Mouse (Mus musculus) limb, embryonic 12.5 days (tissue): ENCODE data around the gene Tmem132d. TPM values are rescaled to one million over a fixed set of nuclear protein-coding genes. Genes with fewer than 3 reads are reported as not detected.
"Not testable (repeated sequence)": the region's sequence is repeated elsewhere in the genome, so short reads cannot be mapped to it uniquely, and the experiment has no call there.

Experiments
- ATAC-seq: fragments of 200-750 bp; cut with Nextera tagmentation; 2 replicates; pipeline ENCODE4 v1.8.0; 2017; ENCODE audit warnings: low read depth, moderate TSS enrichment; ENCODE audit not compliant: insufficient number of reproducible peaks, insufficient read depth, low FRiP score, low TSS enrichment
- H3K27ac ChIP-seq: fragments of 300-500 bp; sonication (generic); 2 replicates; pipeline ENCODE4 v1.5.1; 2016; ENCODE audit warnings: mild to moderate bottlenecking, moderate library complexity
- H3K27me3 ChIP-seq: fragments of 300-500 bp; sonication (generic); 2 replicates; pipeline ENCODE4 v1.6.1; 2016; ENCODE audit warnings: mild to moderate bottlenecking, moderate library complexity
- H3K36me3 ChIP-seq: fragments of 300-500 bp; sonication (generic); 2 replicates; pipeline ENCODE4 v1.6.1; 2016; ENCODE audit warnings: mild to moderate bottlenecking, moderate library complexity
- H3K4me1 ChIP-seq: fragments of 300-500 bp; sonication (generic); replicated peaks from 2 replicates; pipeline ENCODE4 v1.6.1; 2016
- H3K4me2 ChIP-seq: fragments of 300-500 bp; sonication (generic); 2 replicates; pipeline ENCODE4 v1.6.1; 2016; ENCODE audit warnings: mild to moderate bottlenecking, moderate library complexity
- H3K4me3 ChIP-seq: fragments of 300-500 bp; sonication (generic); replicated peaks from 2 replicates; pipeline ENCODE4 v1.5.1; 2016; ENCODE audit warnings: mild to moderate bottlenecking
- H3K9ac ChIP-seq: fragments of 300-500 bp; sonication (generic); replicated peaks from 2 replicates; pipeline ENCODE4 v1.6.1; 2016; ENCODE audit warnings: mild to moderate bottlenecking, moderate library complexity
- H3K9me3 ChIP-seq: fragments of 300-500 bp; sonication (generic); 2 replicates; pipeline ENCODE4 v1.6.1; 2016; ENCODE audit warnings: mild to moderate bottlenecking, moderate library complexity
- WGBS: fragments of 180-500 bp; shearing (Covaris S2); methylation state at CpG from one replicate; pipeline ENCODE4 v1.1.7; 2016; 5-methylcytosine and 5-hydroxymethylcytosine counted together
- polyA plus RNA-seq: library from polyadenylated mRNA; unstranded; fragments of >200 nt; fragmentation: Nextera tagmentation; extraction: Ambion mirVana; gene quantifications from 2 replicates; pipeline ENCODE4 v1.2.1, GENCODE M21; 2016

Tmem132d gene
- polyA plus RNA-seq, 1 experiment from 2014 or later, result 0.51 TPM

- H3K27me3 ChIP-seq, result no peaks in the 10 kb centered on the region
- WGBS, result 70% methylated on average over 7 of the region's 7 CpGs
- H3K9ac ChIP-seq, result no peak overlapping the region
- no peaks in the 10 kb centered on the region for H3K9me3 ChIP-seq
- H3K36me3 ChIP-seq, result no peaks in the 10 kb centered on the region
- H3K27ac ChIP-seq, result no peak overlapping the region
- H3K4me2 ChIP-seq, result no peak overlapping the region
- no peak overlapping the region for H3K4me3 ChIP-seq
- H3K4me1 ChIP-seq, result no peaks in the 10 kb centered on the region
- no peak for ATAC-seq
Measured at GRCm38 (mm10) chr5:127775749-127776148, 657.1 kb downstream of the Tmem132d start.

- no peaks in the 10 kb centered on the region for H3K4me1 ChIP-seq
- no peak overlapping the region for H3K27ac ChIP-seq
- no peak for ATAC-seq
- 81% methylated on average over 4 of the region's 4 CpGs for WGBS
- no peaks in the 10 kb centered on the region for H3K27me3 ChIP-seq
- H3K9ac ChIP-seq, result no peak overlapping the region
- H3K4me3 ChIP-seq, result no peak overlapping the region
- H3K9me3 ChIP-seq, result no peaks in the 10 kb centered on the region
- no peaks in the 10 kb centered on the region for H3K36me3 ChIP-seq
- H3K4me2 ChIP-seq, result no peak overlapping the region
Measured at GRCm38 (mm10) chr5:127758576-127758975, 674.3 kb downstream of the Tmem132d start.

- no peaks in the 10 kb centered on the region for H3K36me3 ChIP-seq
- ATAC-seq, result no peak
- no peak overlapping the region for H3K9ac ChIP-seq
- 0 out of 2 replicates have a peak, but pooled peaks cover 4% of the 10 kb centered on the region for H3K27me3 ChIP-seq
- H3K4me1 ChIP-seq, result no peaks in the 10 kb centered on the region
- no peak overlapping the region for H3K27ac ChIP-seq
- H3K4me3 ChIP-seq, result no peak overlapping the region
- 85% methylated on average over 4 of the region's 4 CpGs for WGBS
- H3K9me3 ChIP-seq, result no peaks in the 10 kb centered on the region
- no peak overlapping the region for H3K4me2 ChIP-seq
Measured at GRCm38 (mm10) chr5:127756671-127757423, 676.0 kb downstream of the Tmem132d start.

DNA sequence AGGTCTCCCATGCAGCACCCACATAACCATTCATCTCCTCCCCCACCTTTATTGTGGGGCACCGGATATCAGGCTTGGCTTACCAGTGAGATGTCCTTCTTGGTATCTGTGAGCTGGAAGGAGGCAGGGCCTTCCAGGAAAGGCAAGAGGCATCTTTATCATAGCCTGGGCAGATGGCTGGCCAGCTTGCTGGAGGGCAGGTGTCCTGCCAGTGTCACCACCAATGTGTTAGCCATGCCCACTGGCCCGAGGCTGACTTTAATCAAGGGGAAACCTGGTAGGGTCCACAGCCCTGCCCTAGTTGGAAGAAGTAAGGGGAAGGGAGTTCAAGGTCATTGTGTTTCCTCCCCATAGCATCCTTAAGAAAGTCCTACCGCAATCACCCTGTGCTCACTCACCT, 676.9 kb downstream of the Tmem132d start:
- 0 out of 2 replicates have a peak, but pooled peaks cover 4% of the 10 kb centered on the region for H3K27me3 ChIP-seq
- H3K9me3 ChIP-seq, result no peaks in the 10 kb centered on the region
- H3K27ac ChIP-seq, result no peak overlapping the region
- no peaks in the 10 kb centered on the region for H3K36me3 ChIP-seq
- 93% methylated on average over 3 of the region's 3 CpGs for WGBS
- no peak overlapping the region for H3K4me3 ChIP-seq
- no peak overlapping the region for H3K4me2 ChIP-seq
- no peak overlapping the region for H3K9ac ChIP-seq
- H3K4me1 ChIP-seq, result no peaks in the 10 kb centered on the region
- no peak for ATAC-seq

DNA sequence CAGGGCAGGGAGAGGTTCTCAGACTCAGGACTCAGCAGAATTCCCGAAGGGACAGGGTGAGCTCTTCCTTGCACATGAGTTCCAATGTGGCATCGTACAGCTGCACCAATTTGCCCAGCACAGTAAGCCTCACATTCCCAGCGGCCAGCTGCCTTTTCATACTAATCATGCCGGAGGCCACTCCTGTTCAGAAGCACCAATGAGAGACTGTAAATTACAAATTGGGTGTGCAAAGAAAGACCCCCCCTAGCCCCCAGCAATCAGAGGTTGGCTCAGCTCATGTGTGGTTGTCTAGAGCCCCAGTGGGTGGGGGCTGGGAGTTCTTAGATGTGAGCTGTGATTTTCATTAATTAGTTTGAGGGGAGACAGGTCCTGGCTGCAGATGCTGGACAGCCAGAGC, 677.3 kb downstream of the Tmem132d start:
- Histone ChIP-seq H3K27ac (no peak overlapping the region), H3K27me3 (0 out of 2 replicates have a peak, but pooled peaks cover 4% of the 10 kb centered on the region), H3K4me3 (no peak overlapping the region), H3K4me1 (no peaks in the 10 kb centered on the region), H3K9ac (no peak overlapping the region), H3K9me3 (no peaks in the 10 kb centered on the region), H3K4me2 (no peak overlapping the region), H3K36me3 (no peaks in the 10 kb centered on the region)
- ATAC-seq, result no peak
- 77% methylated on average over 4 of the region's 4 CpGs for WGBS

- no peak for ATAC-seq
- Histone ChIP-seq H3K4me1 (no peaks in the 10 kb centered on the region), H3K9me3 (no peaks in the 10 kb centered on the region), H3K36me3 (no peaks in the 10 kb centered on the region), H3K27ac (no peak overlapping the region), H3K4me2 (no peak overlapping the region), H3K9ac (no peak overlapping the region), H3K4me3 (no peak overlapping the region), H3K27me3 (0 out of 2 replicates have a peak, but pooled peaks cover 4% of the 10 kb centered on the region)
- WGBS, result 25% methylated on average over 20 of the region's 20 CpGs
Measured at GRCm38 (mm10) chr5:127751262-127751975, 681.5 kb downstream of the Tmem132d start.

- ATAC-seq, H3K27me3 ChIP-seq, H3K4me2 ChIP-seq, H3K27ac ChIP-seq, H3K9me3 ChIP-seq, H3K4me3 ChIP-seq, H3K4me1 ChIP-seq, H3K36me3 ChIP-seq, H3K9ac ChIP-seq: not testable (repeated sequence)
- 95% methylated on average over 3 of the region's 3 CpGs for WGBS
Measured at GRCm38 (mm10) chr5:127749540-127749939, 683.3 kb downstream of the Tmem132d start.

- no peak overlapping the region for H3K27ac ChIP-seq
- no peaks in the 10 kb centered on the region for H3K36me3 ChIP-seq
- 83% methylated on average over 16 of the region's 16 CpGs for WGBS
- no peaks in the 10 kb centered on the region for H3K4me1 ChIP-seq
- no peak for ATAC-seq
- H3K9me3 ChIP-seq, result no peaks in the 10 kb centered on the region
- H3K27me3 ChIP-seq, result no peaks in the 10 kb centered on the region
- no peak overlapping the region for H3K9ac ChIP-seq
- H3K4me3 ChIP-seq, result no peak overlapping the region
- no peak overlapping the region for H3K4me2 ChIP-seq
Measured at GRCm38 (mm10) chr5:127741331-127741730, 691.5 kb downstream of the Tmem132d start.

Other genes starting within 250 kb of the Tmem132d start
- 10.9 and 12.5 TPM in 2 replicates for gene Fzd10, start 167.8 kb upstream of the Tmem132d start, polyA plus RNA-seq